ENCODE assay signal across 9 mouse cellular contexts in the genomic region with DNA sequence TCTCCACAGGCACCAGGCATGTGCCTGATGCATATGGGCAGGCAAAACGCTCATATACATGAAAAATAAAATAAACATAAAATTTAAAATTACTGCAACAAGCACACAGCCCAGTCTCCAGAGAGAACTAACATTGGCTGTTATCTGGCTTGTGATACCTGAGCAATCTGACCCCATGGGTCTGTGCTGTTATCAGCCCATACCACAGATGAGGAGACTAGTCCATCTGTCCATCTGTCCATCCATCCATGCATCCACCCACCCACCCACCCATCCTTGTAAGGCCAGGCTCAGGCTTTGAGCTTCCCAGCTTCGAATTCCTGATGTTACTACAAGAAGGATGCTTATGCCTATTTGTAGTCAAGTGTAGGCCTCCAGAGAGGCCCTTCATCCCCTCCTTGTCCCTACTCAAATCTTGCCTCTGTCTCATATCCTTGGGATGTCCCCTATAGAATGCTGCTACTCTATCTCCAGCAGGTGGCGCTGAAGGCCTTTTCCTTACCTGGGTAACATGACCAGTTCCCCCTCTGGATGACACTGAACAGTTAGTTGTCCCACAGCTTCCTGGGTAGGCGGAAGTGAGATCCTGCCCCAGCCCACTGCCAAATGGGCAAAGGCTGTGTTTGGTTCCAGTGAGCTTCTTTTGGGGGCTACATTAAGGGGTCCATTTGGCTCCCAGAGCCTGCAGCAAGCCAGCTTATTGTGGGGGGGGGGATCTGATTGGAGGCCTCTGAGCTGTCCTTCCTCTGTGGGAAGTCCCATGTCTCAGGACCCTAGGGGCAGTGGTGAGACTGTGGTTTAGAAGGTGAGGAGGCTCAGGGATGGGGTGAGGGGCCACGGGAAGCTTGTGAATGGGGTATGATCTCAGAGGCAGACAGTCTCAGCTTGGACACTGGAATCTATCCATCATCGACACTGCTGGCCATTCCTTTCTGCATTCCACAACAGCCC. TPM values are rescaled to one million over a fixed set of nuclear protein-coding genes. Genes with fewer than 3 reads are reported as not detected.
A peak's percentile ranks its signal among the peaks of the same experiment; 100 is the strongest.
DNase-seq lines count a peak whose midpoint lies in the region; ATAC-seq and TF ChIP-seq lines count a peak whose summit lies in the region.
"Had no signal": no experiment of that assay in that cellular context is flagged by ENCODE, and none has a peak within 500 bp of the region (broad histone marks: within the 10 kb centered on the region; RNA-seq: fewer than 3 reads in every experiment).

No protein-coding gene starts in this region.

- no peak overlapping the region for H3K27ac ChIP-seq in forebrain, embryonic 15.5 days (replicated peaks)
- H3K27ac ChIP-seq in hindbrain, postnatal 0 days, result no peak overlapping the region

- peak; percentile 48; the same call in 1 of the 2 replicates for ATAC-seq in forebrain, embryonic 15.5 days (replicated peaks)
- ATAC-seq in hindbrain, postnatal 0 days, result peak; percentile 82
- ATAC-seq in monocyte, adult 5-6 weeks (replicated peaks; ENCODE audit: insufficient number of reproducible peaks, low FRiP score, low TSS enrichment, poor library complexity, severe bottlenecking), result peak; percentile 74

- no peaks in the 10 kb centered on the region for H3K9me3 ChIP-seq in forebrain, embryonic 15.5 days
- no peaks in the 10 kb centered on the region for H3K9me3 ChIP-seq in hindbrain, postnatal 0 days (ENCODE audit: low read length)

- H3K4me2 ChIP-seq in forebrain, embryonic 15.5 days (replicated peaks), result no peak overlapping the region
- no peak overlapping the region for H3K4me2 ChIP-seq in hindbrain, postnatal 0 days (ENCODE audit: low read depth, low read length)

- TF ChIP-seq CTCF in brain, embryonic 14.5 days (IDR thresholded peaks at IDR 0.05; ENCODE audit: borderline replicate concordance, extremely low read depth, insufficient read depth, insufficient read length), result peak; percentile 79; the same call in 1 of the 2 replicates
- peak; percentile 92 for TF ChIP-seq CTCF in hindbrain, postnatal 0 days (IDR thresholded peaks at IDR 0.05; ENCODE audit: low read depth)

- DNase-seq in right cerebral cortex, adult 18-20 months, result peak; percentile 35
- no peak for DNase-seq in right cerebral cortex, postnatal 25 days
- DNase-seq in brain, embryonic 14.5 days (ENCODE audit: low read depth), result peak; percentile 83
- DNase-seq in hindbrain, postnatal 0 days (ENCODE audit: low spot score), result peak; percentile 90
- DNase-seq in liver, result peak; percentile 74
- peak; percentile 75 for DNase-seq in thymus, postnatal 0 days (ENCODE audit: low spot score)

- no peak overlapping the region for H3K4me3 ChIP-seq in forebrain, embryonic 15.5 days
- no peak overlapping the region for H3K4me3 ChIP-seq in hindbrain, postnatal 0 days (ENCODE audit: low read length)
- H3K4me3 ChIP-seq: erythroblast, embryonic 14.5 days had no signal

- H3K36me3 ChIP-seq in forebrain, embryonic 15.5 days, result no peaks in the 10 kb centered on the region
- no peaks in the 10 kb centered on the region for H3K36me3 ChIP-seq in hindbrain, postnatal 0 days (ENCODE audit: insufficient read depth, low read length)

- H3K4me1 ChIP-seq in forebrain, embryonic 15.5 days, result no peaks in the 10 kb centered on the region
- no peaks in the 10 kb centered on the region for H3K4me1 ChIP-seq in hindbrain, postnatal 0 days (ENCODE audit: insufficient read depth, low read length)

- no peak overlapping the region for H3K9ac ChIP-seq in forebrain, embryonic 15.5 days (replicated peaks)
- no peak overlapping the region for H3K9ac ChIP-seq in hindbrain, postnatal 0 days (replicated peaks; ENCODE audit: low read length)

- 45% methylated on average over 6 of the region's 6 CpGs for WGBS in forebrain, embryonic 15.5 days
- WGBS in hindbrain, postnatal 0 days, result 45% methylated on average over 6 of the region's 6 CpGs

- TF ChIP-seq POLR2A in brain, embryonic 14.5 days (IDR thresholded peaks at IDR 0.05; ENCODE audit: borderline replicate concordance, extremely low read depth, insufficient read depth, insufficient read length, poor library complexity, severe bottlenecking), result no peak

- no peaks in the 10 kb centered on the region for H3K27me3 ChIP-seq in forebrain, embryonic 15.5 days
- no peaks in the 10 kb centered on the region for H3K27me3 ChIP-seq in hindbrain, postnatal 0 days (ENCODE audit: insufficient read depth, low read length)

RNA-seq across cellular contexts. Expression of a gene that starts 19.5 kb away (rescaled TPM):
- 56.2 and 63.5 TPM in 2 replicates for polyA plus RNA-seq in brain, embryonic 14.5 days (2012; rRNA removed)
- 13.7 and 13.8 TPM in 2 replicates for polyA plus RNA-seq in forebrain, embryonic 15.5 days (2015; fragmentation: Nextera tagmentation; extraction: Ambion mirVana)
- 62.9 and 70.9 TPM in 2 replicates for total RNA-seq in hindbrain, postnatal 0 days (2014; rRNA removed)
- 10.3 and 11.0 TPM in 2 replicates for polyA plus RNA-seq in hindbrain, postnatal 0 days (2015; fragmentation: Nextera tagmentation; extraction: Ambion mirVana)
- 41.3 to 61.2 TPM (median 48.2 TPM) in 3 replicates for total RNA-seq in monocyte, adult 5-6 weeks (2017)
- 21.8 and 28.9 TPM in 2 replicates for polyA plus RNA-seq in thymus, postnatal 0 days (2015; fragmentation: Nextera tagmentation; extraction: Ambion mirVana)

RNA-seq across cellular contexts. Expression of a gene that starts 23.6 kb away (rescaled TPM):
- 19.7 and 25.3 TPM in 2 replicates for polyA plus RNA-seq in brain, embryonic 14.5 days (2012; rRNA removed)
- 16.1 and 16.4 TPM in 2 replicates for polyA plus RNA-seq in forebrain, embryonic 15.5 days (2015; fragmentation: Nextera tagmentation; extraction: Ambion mirVana)
- total RNA-seq in hindbrain, postnatal 0 days (2014; rRNA removed), result 30.0 and 46.2 TPM in 2 replicates
- 22.6 and 22.8 TPM in 2 replicates for polyA plus RNA-seq in hindbrain, postnatal 0 days (2015; fragmentation: Nextera tagmentation; extraction: Ambion mirVana)
- 11.0 to 12.8 TPM (median 12.7 TPM) in 3 replicates for total RNA-seq in monocyte, adult 5-6 weeks (2017)
- polyA plus RNA-seq in thymus, postnatal 0 days (2015; fragmentation: Nextera tagmentation; extraction: Ambion mirVana), result 11.4 TPM in 2 replicates

RNA-seq across cellular contexts. Expression of a gene that starts 25.4 kb away (rescaled TPM):
- not detected in 2 replicates for polyA plus RNA-seq in brain, embryonic 14.5 days (2012; rRNA removed)
- polyA plus RNA-seq in forebrain, embryonic 15.5 days (2015; fragmentation: Nextera tagmentation; extraction: Ambion mirVana), result not detected in 2 replicates
- 1.3 TPM in 1 of 2 replicates, not detected in the other for total RNA-seq in hindbrain, postnatal 0 days (2014; rRNA removed)
- 0.19 and 0.72 TPM in 2 replicates for polyA plus RNA-seq in hindbrain, postnatal 0 days (2015; fragmentation: Nextera tagmentation; extraction: Ambion mirVana)
- not detected in 3 replicates for total RNA-seq in monocyte, adult 5-6 weeks (2017)
- polyA plus RNA-seq in thymus, postnatal 0 days (2015; fragmentation: Nextera tagmentation; extraction: Ambion mirVana), result 0.42 and 0.62 TPM in 2 replicates
- polyA plus RNA-seq: erythroblast, embryonic 14.5 days had no signal

RNA-seq across cellular contexts. Expression of a gene that starts 40.4 kb away (rescaled TPM):
- 0.85 and 1.1 TPM in 2 replicates for polyA plus RNA-seq in brain, embryonic 14.5 days (2012; rRNA removed)
- 0.76 and 1.6 TPM in 2 replicates for polyA plus RNA-seq in forebrain, embryonic 15.5 days (2015; fragmentation: Nextera tagmentation; extraction: Ambion mirVana)
- 0.58 and 1.8 TPM in 2 replicates for total RNA-seq in hindbrain, postnatal 0 days (2014; rRNA removed)
- 2.0 and 2.6 TPM in 2 replicates for polyA plus RNA-seq in hindbrain, postnatal 0 days (2015; fragmentation: Nextera tagmentation; extraction: Ambion mirVana)
- not detected in 3 replicates for total RNA-seq in monocyte, adult 5-6 weeks (2017)
- 0.76 and 0.88 TPM in 2 replicates for polyA plus RNA-seq in thymus, postnatal 0 days (2015; fragmentation: Nextera tagmentation; extraction: Ambion mirVana)
- polyA plus RNA-seq: erythroblast, embryonic 14.5 days had no signal

RNA-seq across cellular contexts. Expression of a gene that starts 55.7 kb away (rescaled TPM):
- polyA plus RNA-seq in brain, embryonic 14.5 days (2012; rRNA removed), result 61.7 and 84.6 TPM in 2 replicates
- 73.6 and 77.2 TPM in 2 replicates for polyA plus RNA-seq in forebrain, embryonic 15.5 days (2015; fragmentation: Nextera tagmentation; extraction: Ambion mirVana)
- 86.1 and 88.6 TPM in 2 replicates for total RNA-seq in hindbrain, postnatal 0 days (2014; rRNA removed)
- polyA plus RNA-seq in hindbrain, postnatal 0 days (2015; fragmentation: Nextera tagmentation; extraction: Ambion mirVana), result 84.9 and 86.8 TPM in 2 replicates
- total RNA-seq in monocyte, adult 5-6 weeks (2017), result 12.1 to 32.5 TPM (median 24.6 TPM) in 3 replicates
- 18.2 and 18.8 TPM in 2 replicates for polyA plus RNA-seq in thymus, postnatal 0 days (2015; fragmentation: Nextera tagmentation; extraction: Ambion mirVana)
